Mouse (Mus musculus) CD4-positive, CD25-positive, alpha-beta regulatory T cell, adult 9 weeks (primary cell): ENCODE results near the gene Aurkaip1. TPM values are rescaled to one million over a fixed set of nuclear protein-coding genes. Genes with fewer than 3 reads are reported as not detected.

Experiments
- polyA plus RNA-seq: library from polyadenylated mRNA; unstranded; fragments of 100-300 nt; shearing (Covaris generic); gene quantifications from one replicate; pipeline ENCODE4 v1.2.1, GENCODE M21; 2017

Aurkaip1 gene
- 211 TPM for polyA plus RNA-seq

GRCm38 (mm10) chr4:155831205-155831766 is at the start of gene Aurkaip1:
TSS of gene Aurkaip1 (plus strand) at chr4:155831272.

GRCm38 (mm10) chr4:155785819-155786218 is 45.3 kb upstream of the Aurkaip1 start, which contains the start of gene Tmem88b:
TSS of gene Tmem88b (minus strand) at chr4:155785874.

GRCm38 (mm10) chr4:155790021-155790489 is 41.0 kb upstream of the Aurkaip1 start, which contains the start of gene Ankrd65:
TSS of gene Ankrd65 (plus strand) at chr4:155790439.

GRCm38 (mm10) chr4:155802741-155803339 is 28.2 kb upstream of the Aurkaip1 start, which contains the start of gene Mrpl20:
TSS of gene Mrpl20 (plus strand) at chr4:155802878.

GRCm38 (mm10) chr4:155811929-155812664 is 19.0 kb upstream of the Aurkaip1 start, which contains the start of gene Ccnl2:
TSS of gene Ccnl2 (plus strand) at chr4:155812489.

GRCm38 (mm10) chr4:155839483-155839910 is 8.4 kb downstream of the Aurkaip1 start, which contains the start of gene Mxra8:
TSS of gene Mxra8 (plus strand) at chr4:155839680.

GRCm38 (mm10) chr4:155846871-155847578 is 16.0 kb downstream of the Aurkaip1 start, which contains the start of gene Dvl1:
TSS of gene Dvl1 (plus strand) at chr4:155847402.

GRCm38 (mm10) chr4:155863001-155863400 is 31.9 kb downstream of the Aurkaip1 start, which contains the start of gene Tas1r3:
TSS of gene Tas1r3 (minus strand) at chr4:155863362.

GRCm38 (mm10) chr4:155869317-155870033 is 38.4 kb downstream of the Aurkaip1 start, which contains the start of the genes Cptp and Ints11:
TSS of gene Cptp (minus strand) at chr4:155869440.
TSS of gene Ints11 (plus strand) at chr4:155869546.

Other genes with a start within 250 kb of the Aurkaip1 start
- 11.9 TPM for gene Slc35e2, start 229.9 kb upstream of the Aurkaip1 start, polyA plus RNA-seq
- 160 TPM for gene Cdk11b, start 206.4 kb upstream of the Aurkaip1 start, polyA plus RNA-seq
- not detected for gene Gm10563, start 185.9 kb upstream of the Aurkaip1 start, polyA plus RNA-seq
- gene Mmp23, start 177.9 kb upstream of the Aurkaip1 start, polyA plus RNA-seq = 0.19 TPM
- 30.9 TPM for gene Mib2, start 162.1 kb upstream of the Aurkaip1 start, polyA plus RNA-seq
- 0.72 TPM for gene Fndc10, start 136.9 kb upstream of the Aurkaip1 start, polyA plus RNA-seq
- 160 TPM for gene Ssu72, start 126.5 kb upstream of the Aurkaip1 start, polyA plus RNA-seq
- gene Tmem240, start 96.5 kb upstream of the Aurkaip1 start, polyA plus RNA-seq = 0.15 TPM
- 28.3 TPM for gene Atad3a, start 70.2 kb upstream of the Aurkaip1 start, polyA plus RNA-seq
- 0.10 TPM for gene Vwa1, start 56.6 kb upstream of the Aurkaip1 start, polyA plus RNA-seq
- not detected for gene Tmem88b, start 45.4 kb upstream of the Aurkaip1 start, polyA plus RNA-seq
- gene Ankrd65, start 40.8 kb upstream of the Aurkaip1 start, polyA plus RNA-seq = not detected
- gene Mrpl20, start 28.4 kb upstream of the Aurkaip1 start, polyA plus RNA-seq = 151 TPM
- gene Ccnl2, start 18.8 kb upstream of the Aurkaip1 start, polyA plus RNA-seq = 114 TPM
- gene Mxra8, start 8.4 kb downstream of the Aurkaip1 start, polyA plus RNA-seq = 4.8 TPM
- gene Dvl1, start 16.1 kb downstream of the Aurkaip1 start, polyA plus RNA-seq = 3.0 TPM
- 0.99 TPM for gene Tas1r3, start 32.1 kb downstream of the Aurkaip1 start, polyA plus RNA-seq
- 23.9 TPM for gene Cptp, start 38.2 kb downstream of the Aurkaip1 start, polyA plus RNA-seq
- 75.8 TPM for gene Ints11, start 38.3 kb downstream of the Aurkaip1 start, polyA plus RNA-seq
- 35.9 TPM for gene Pusl1, start 60.5 kb downstream of the Aurkaip1 start, polyA plus RNA-seq
- 5.7 TPM for gene Acap3, start 60.5 kb downstream of the Aurkaip1 start, polyA plus RNA-seq
- gene Ube2j2, start 112.6 kb downstream of the Aurkaip1 start, polyA plus RNA-seq = 12.6 TPM
- gene C1qtnf12, start 131.0 kb downstream of the Aurkaip1 start, polyA plus RNA-seq = 11.2 TPM
- 0.98 TPM for gene B3galt6, start 161.4 kb downstream of the Aurkaip1 start, polyA plus RNA-seq
- gene Sdf4, start 161.6 kb downstream of the Aurkaip1 start, polyA plus RNA-seq = 590 TPM
- 948 TPM for gene Tnfrsf4, start 182.6 kb downstream of the Aurkaip1 start, polyA plus RNA-seq
- 768 TPM for gene Tnfrsf18, start 194.9 kb downstream of the Aurkaip1 start, polyA plus RNA-seq
- gene Ttll10, start 228.1 kb downstream of the Aurkaip1 start, polyA plus RNA-seq = 0.35 TPM